Mouse (Mus musculus) embryo, embryonic 9.5 days (tissue): ENCODE data around the gene Dbp.

Experiments used
- DNase-seq: peaks from one replicate; pipeline ENCODE4 v3.0.0-alpha.2; 2017; ENCODE audit errors: extremely low spot score

Dbp gene

GRCm38 (mm10) chr7:45711316-45712021, 6.6 kb downstream of the Dbp start:
- no peak for DNase-seq

DNA sequence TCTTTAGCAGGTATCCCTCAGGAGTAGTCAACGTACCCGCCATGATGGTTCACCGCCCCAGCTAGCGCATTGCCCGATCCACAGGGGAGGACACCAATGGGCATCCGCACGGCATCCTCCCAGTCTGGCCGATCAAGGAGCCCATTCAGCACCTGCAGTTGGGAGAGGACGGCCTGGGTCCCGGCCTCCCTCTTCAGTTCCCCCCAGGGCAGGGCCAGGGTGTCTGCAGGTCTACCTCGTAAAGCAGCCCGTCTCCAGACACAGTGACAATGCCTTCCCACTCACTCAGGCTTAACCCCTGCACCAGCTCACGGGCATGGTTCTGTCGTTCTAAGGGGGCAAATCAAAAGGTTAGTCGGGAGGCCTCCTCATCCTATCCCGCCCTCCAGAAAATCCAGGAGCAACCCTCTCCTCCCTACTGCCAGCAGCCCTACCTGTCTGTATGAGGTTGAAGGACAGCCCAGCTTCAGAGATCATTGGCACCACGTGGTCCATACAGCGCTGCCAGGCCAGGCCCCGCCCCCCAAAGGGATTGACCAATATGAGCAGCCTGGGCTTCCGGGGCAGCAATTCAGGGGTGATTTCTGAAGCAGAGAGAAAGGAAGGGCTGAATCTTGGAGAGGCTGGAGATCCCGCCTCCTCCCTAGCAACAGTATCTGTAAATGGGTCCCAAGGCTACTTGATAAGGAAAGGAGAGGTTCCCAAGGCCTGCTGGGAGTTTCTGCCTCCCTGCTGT, 7.3 kb downstream of the Dbp start:
- no peak for DNase-seq

- no peak for DNase-seq
Measured at GRCm38 (mm10) chr7:45713396-45713795, 8.5 kb downstream of the Dbp start.

- DNase-seq = no peak
Measured at GRCm38 (mm10) chr7:45713881-45714520, 9.1 kb downstream of the Dbp start.

GRCm38 (mm10) chr7:45714630-45715089, 9.8 kb downstream of the Dbp start:
- no peak for DNase-seq

- DNase-seq = peak; percentile 94
Measured at GRCm38 (mm10) chr7:45715090-45715708, 10.3 kb downstream of the Dbp start, which contains the start of gene Rpl18. Gene Rpl18 (plus strand): TSS chr7:45715457.

GRCm38 (mm10) chr7:45715741-45716459, 11.0 kb downstream of the Dbp start:
- no peak for DNase-seq

GRCm38 (mm10) chr7:45716460-45716857, 11.6 kb downstream of the Dbp start:
- no peak for DNase-seq

GRCm38 (mm10) chr7:45716952-45717917, 12.3 kb downstream of the Dbp start:
- DNase-seq = no peak

GRCm38 (mm10) chr7:45717918-45718297, 13.0 kb downstream of the Dbp start, which contains the start of gene Sphk2:
Gene Sphk2 (minus strand): TSS chr7:45718002.
- peak; percentile 98 for DNase-seq

DNA sequence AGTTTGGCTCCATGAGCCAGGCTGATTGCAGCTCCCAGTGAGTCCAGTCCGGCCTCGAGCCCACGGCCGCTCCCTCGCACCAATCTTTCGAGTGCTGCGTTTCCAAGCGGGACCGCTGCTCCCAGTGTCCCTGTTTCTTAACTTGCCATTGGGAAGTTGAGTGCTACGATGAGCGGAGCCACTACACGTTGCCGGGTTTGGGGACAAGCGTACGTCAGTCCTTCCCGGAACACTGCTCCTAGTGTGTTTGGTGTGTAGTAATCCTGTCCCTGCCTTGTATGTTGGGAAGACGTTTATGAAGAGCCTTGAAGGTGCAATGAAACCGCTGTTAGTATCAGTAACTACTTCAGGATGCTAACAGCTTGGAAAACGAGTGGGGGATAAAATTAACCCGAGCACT, 13.4 kb downstream of the Dbp start:
- no peak for DNase-seq

DNA sequence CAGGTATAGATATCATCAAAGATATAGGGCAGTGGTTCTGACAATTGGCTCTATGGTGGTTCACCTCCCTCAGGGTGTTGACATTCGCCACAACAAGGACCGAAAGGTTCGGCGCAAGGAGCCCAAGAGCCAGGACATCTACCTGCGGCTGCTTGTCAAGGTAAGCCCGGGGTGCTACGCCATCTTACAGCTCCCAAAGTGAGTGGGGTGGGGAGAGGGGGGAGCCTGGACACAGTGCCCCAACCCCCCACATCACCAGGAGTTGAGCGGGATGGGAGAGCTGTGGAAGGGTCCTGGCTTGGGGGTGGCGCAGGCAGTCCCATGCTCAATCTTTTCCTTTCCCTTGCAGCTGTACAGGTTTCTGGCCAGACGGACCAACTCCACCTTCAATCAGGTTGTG, 14.3 kb downstream of the Dbp start:
- DNase-seq = no peak

DNA sequence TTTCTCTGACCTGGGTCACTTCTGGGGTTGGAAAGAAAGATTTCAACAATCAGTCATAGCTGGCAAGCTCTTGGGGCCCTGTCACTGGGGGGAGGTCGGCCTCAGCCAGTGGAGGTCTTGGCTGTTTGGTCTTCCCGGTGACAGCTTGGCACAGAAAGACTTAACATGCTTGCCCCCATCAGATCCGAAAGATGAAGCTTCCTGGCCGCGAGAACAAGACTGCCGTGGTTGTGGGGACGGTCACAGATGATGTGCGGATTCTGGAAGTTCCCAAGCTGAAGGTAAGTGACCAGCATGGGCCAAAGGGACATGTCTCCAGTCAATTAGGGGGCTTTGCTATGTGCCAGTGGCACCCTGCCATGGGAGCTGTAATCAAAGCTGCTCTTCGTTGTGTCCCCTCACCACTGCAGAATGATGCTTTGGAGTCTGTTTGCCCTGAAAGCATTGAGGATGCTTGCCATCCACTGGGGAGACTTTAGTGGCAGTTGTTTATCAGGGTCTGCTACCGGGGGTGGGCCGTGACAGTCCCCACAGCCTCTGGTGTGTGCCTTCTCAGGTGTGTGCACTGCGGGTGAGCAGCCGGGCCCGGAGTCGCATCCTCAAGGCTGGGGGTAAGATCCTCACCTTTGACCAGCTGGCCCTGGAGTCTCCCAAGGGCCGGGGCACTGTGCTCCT, 15.0 kb downstream of the Dbp start:
- no peak for DNase-seq

DNA sequence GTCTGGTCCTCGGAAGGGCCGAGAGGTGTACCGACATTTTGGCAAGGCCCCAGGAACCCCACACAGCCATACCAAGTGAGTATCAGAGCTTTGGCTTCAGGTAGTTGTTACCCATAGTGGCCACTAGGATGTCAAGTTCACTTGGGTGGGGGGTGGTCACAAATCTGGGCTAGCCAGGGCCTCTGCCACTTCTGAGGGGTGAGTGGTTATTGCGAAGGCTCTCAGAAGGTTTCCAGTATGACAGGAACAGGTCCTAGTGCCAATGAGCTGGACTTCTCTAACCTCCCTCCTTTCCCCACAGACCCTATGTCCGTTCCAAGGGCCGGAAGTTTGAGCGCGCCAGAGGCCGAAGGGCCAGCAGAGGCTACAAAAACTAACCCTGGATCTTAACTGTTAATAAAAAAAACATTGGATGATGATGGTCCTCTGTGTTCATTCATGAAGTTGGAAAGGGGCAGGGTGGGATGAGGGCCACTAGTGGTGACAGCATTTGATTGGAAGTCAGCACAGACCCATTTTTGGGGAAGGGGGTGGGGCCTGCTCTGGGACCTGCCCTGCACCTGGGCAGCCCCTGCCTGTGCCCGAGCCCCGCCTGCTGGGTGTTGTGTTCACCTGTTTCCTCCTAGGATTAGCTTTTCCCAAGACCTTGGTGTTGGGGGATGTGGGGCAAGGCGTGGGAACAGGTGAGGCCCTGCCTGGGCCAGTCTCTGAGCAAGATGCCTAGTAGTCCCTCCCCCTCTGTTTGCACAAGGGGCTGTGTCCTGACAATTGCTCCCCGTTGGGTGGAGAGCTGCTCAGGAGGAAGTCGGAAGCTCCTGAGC, 15.7 kb downstream of the Dbp start, which contains the start of gene Fam83e:
Gene Fam83e, plus strand, starts transcription at position 800 of the 821 bp plus-strand sequence.
- DNase-seq = no peak

DNA sequence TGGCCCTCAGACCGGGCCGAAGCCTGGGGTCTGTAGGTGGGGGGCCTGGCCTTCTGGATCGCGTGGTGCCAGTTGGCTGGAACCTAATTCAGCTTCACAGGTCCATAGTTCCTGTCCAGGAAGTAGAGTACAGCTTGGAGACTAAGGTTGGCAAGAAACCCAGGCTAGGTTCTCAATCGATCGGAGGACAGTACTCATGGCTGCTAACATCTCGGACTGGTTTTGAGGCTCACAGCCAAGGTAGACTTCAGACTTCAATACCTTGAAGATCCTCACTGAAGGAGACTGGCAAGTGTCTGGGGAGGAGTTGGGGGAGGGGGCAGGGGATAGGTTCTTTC, 16.3 kb downstream of the Dbp start:
- DNase-seq = no peak

DNA sequence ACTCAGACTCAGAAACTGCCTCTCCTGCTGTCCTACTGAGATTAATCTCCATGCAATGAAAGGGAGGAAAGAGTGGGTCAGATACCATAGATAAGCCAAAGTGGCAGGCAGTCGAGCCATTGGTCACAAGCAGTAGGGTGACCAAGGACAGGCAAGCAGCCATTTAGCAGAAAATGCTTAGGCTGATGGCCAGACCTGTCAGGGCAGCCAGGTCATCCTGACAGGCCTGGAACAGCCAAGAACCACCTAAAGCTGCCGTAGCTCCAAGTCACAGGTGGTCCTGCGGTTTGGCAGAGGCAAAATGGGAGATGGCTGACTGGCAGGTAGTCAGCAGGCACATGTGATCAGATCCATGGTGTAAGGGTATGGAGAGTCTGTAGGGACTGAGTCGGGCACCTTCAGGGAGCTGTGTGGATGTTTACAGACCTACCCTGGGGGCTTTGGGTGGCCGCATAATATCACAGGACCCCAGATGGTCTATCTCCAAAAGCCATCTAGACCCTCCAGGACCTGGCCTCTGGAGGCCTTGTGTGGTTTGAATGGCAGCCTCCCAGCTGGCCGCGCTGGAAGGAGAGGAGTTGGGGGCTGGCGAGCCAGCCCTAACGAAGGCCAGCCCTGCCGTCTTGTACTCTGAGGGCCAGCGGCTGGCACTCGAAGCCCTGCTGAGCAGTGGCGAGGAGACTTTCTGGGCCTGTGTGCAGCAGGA, 16.9 kb downstream of the Dbp start:
- DNase-seq = no peak

DNA sequence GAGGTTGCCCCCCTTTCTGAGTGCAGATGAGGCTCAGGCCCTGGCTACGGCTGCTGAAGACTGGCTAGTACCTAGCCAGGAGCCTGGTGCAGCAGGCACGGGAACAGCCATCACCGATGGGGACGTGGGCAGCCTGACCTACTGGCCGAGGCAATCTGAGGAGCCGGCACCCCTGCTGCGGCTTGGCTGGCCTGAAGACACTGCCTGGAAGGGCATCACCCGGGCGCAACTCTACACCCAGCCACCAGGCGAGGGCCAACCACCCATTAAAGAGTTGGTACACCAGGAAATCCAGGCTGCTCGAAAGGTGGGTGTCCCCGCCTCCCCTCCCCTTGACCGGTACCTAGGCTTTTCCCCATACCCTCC, 17.4 kb downstream of the Dbp start:
- no peak for DNase-seq

DNA sequence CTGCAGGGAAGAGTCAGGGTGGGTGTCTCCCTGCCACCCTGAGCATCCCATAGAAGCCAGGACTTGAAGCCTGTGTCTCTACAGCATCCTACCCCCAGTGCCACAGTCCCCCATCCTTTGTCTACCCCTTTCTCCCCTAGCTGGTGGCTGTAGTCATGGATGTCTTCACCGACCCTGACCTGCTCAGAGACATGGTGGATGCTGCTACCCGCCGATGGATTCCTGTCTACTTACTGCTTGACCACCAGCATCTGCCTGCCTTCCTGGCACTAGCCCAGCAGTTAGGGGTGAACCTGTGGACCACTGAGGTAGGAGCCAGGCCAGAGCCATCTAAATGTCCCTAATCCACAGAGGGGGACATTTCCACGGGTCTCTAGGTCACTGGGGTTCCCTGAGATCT, 18.4 kb downstream of the Dbp start:
- DNase-seq = no peak
